Mouse (Mus musculus) retina, postnatal 1 day (tissue): Measurements from ENCODE around the gene Setd1a.

Source experiments
- DNase-seq: peaks from one replicate; pipeline ENCODE4 v3.0.0-alpha.2; 2012

Setd1a gene

GRCm38 (mm10) chr7:127800435-127801009 lies 24.1 kb downstream of the Setd1a start, which contains the start of gene Hsd3b7:
Gene Hsd3b7, plus strand, starts transcription at chr7:127800604.
- peak; percentile 94 for DNase-seq

DNA sequence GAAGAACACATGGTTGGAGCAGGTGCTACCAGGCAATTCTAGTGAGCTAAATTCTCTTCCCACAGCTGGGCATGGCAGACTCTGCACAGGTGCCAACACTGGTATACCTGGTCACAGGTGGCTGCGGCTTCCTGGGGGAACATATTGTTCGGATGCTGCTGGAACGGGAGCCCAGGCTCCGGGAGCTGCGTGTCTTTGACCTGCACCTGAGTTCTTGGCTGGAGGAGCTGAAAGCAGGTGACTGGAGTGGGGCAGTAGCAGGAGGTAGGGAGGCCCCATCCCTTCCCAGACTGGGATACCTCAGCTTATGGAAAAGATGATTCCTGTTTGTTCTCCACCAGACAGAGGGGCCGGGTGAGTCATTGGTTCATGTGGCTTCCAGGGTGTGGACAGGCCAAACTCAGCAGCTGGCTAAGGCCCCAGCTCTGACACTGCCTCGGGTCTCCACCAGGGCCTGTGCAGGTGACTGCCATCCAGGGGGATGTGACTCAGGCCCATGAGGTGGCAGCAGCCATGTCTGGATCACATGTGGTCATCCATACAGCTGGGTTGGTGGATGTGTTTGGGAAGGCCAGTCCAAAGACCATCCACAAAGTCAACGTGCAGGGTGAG lies 24.6 kb downstream of the Setd1a start:
- DNase-seq = no peak

GRCm38 (mm10) chr7:127802313-127802712 lies 25.8 kb downstream of the Setd1a start:
- no peak for DNase-seq

GRCm38 (mm10) chr7:127808821-127809220 lies 32.4 kb downstream of the Setd1a start:
- DNase-seq = no peak

GRCm38 (mm10) chr7:127809846-127810245 lies 33.4 kb downstream of the Setd1a start:
- DNase-seq = no peak

- DNase-seq = no peak
Measured at GRCm38 (mm10) chr7:127810650-127811049, 34.2 kb downstream of the Setd1a start.

DNA sequence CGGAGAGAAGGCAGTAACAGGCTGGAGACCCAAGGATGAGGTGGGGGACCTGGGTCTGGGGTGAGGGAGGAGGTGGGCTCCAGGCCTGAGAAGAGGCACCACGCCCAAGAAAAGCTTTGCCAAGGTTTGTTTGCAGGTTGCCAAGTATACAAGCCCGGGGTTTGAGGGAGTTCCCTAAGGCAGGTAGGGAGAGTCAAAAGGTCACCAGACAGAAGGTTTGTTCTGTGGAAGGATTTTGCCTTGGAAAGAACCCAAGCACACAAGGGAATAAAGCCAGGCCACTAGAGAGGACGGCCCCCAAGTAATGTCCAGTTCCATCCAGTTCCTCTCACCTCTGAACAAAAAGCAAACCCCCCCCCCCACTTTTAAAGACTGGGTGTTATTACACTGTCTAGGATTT lies 34.8 kb downstream of the Setd1a start:
- no peak for DNase-seq

GRCm38 (mm10) chr7:127812292-127812691 lies 35.8 kb downstream of the Setd1a start:
- DNase-seq = no peak

DNA sequence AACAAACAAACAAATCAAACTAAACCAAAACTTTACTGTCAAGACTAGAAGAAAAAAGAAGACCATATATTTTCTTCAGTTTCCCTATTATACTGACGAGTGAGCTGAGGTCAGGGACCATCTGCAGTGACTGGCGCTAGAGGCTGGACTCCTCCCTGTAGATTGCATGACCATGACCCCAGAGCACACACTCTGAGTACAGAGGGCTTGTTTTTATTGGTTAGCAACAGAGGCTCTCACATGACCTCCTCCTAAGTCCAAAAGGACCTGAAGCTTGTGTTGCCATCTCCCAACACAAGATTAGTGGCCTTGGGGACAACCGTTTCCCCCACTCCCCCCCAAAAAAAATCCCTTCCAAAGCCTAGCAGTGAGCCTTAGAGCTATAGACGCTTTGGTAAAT lies 37.4 kb downstream of the Setd1a start:
- no peak for DNase-seq

DNA sequence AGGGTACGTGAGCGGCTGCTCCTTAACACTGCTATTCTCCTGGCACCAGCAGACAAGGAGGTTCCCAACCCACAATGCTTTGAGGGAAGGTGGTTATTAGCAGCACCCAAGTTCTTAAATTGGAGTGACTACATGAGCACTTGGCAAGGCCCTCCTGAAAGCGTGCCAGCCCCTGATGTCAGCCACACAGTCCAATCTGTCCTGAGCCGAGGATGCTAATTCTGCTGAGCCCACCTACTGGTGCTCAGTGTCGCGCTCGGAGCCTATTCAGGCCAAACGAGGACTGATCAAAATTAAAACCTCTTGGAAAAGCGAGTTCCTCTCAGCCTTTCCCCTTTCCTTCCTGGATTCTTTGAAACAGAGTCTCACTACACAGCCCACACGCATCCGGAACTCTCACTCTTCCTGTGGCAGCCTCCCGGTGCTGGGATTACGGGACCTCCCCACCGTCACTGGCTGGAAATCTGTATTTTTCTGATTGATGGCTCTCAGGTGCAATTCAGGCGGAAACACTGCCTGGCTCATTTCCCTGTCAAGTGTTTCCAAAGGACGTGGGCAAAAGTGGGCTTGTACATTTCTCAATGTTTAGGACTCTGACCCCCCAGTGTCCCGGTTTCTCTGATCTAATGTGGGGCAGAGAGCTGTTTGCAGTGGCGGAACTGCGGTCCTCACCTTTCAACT lies 37.9 kb downstream of the Setd1a start:
- no peak for DNase-seq

GRCm38 (mm10) chr7:127815116-127815665 lies 38.7 kb downstream of the Setd1a start:
- DNase-seq = no peak

- peak; percentile 52 for DNase-seq
Measured at GRCm38 (mm10) chr7:127815954-127816821, 39.7 kb downstream of the Setd1a start.

- no peak for DNase-seq
Measured at GRCm38 (mm10) chr7:127817053-127817452, 40.6 kb downstream of the Setd1a start.

DNA sequence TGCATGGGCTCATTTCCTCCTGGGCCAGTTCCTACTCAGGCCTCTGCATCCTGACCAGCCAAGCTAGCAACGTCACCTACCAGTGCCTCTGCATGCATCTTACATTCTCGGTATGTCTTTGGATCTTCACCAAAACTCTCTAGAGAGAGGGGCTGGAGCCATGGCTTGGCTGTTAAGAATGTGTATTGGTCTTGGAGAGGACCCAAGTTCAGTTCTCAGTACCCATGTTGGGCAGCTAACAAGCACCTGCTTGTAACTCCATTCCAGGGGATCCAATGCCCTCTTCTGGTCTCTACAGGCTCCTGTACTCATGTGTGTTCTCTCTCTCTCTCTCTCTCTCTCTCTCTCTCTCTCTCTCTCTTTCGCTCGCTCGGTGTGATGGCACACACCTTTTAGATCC lies 41.3 kb downstream of the Setd1a start:
- no peak for DNase-seq

GRCm38 (mm10) chr7:127820836-127821509 lies 44.5 kb downstream of the Setd1a start:
- no peak for DNase-seq

DNA sequence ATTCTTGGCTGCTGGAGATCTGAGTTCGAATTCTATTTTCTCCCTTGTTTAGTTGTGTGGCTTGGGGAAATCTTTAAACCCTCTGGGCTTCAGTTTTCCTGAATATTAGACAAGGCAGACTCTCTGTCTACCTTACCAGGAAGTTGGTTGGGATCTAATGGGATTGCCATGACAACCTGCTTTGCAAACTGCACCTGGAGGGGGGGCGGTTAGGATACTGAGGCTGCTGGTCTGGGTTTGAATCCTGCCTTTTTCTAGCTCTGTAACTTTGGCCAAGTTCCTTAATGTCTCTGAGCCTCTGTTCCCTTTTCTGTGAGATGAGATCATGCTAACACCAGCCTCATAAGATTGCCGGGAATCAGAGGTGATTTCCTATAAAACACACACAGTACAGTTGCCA lies 46.0 kb downstream of the Setd1a start:
- no peak for DNase-seq

DNA sequence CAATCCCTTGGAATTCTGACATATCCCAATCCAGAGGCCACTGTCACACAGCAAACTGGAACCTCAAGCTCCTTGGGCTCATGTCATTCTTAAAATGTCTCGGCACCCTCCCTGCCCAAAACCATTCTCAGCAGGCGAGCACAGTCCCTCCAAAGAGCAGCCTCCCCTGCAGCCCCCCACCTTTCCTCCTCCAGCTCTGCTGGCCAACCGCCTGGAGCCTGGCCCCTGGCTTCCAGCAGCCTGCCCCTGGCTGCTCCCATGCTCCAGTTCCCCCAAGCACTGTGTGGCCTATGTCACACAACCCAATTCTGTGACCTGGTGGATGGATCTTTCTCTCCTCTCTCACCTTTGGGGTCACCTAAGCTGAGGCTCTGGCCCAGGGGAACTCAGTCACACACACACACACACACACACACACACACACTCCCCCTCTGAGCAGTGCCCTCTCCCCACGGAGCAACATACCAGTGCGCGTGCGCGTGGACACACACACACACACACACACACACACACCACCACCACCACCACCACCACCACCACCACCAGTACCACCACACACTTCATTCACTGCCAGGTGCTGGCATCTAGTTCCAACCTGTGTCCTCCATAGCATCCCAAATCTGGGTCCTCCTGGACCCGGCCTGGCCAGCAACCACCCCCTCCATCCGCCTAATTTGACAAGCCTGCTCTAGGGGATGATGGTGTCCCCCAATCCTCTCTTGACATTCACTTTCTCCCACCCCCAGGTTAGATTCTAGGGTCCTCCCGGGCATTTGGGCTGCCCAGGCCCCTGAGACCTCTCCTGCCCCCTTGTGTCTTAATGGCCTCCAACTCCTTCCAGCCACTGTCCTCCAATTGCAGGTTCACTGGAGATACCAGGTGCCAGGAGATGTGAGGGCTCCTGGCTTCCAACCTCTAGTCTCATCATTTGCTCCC lies 47.0 kb downstream of the Setd1a start:
- no peak for DNase-seq

GRCm38 (mm10) chr7:127824176-127824871 lies 47.9 kb downstream of the Setd1a start, which contains the start of the genes Stx4a and Stx1b:
Gene Stx4a, plus strand, starts transcription at chr7:127824294.
Gene Stx1b, minus strand, starts transcription at chr7:127824549.
- DNase-seq = peak; percentile 84

DNA sequence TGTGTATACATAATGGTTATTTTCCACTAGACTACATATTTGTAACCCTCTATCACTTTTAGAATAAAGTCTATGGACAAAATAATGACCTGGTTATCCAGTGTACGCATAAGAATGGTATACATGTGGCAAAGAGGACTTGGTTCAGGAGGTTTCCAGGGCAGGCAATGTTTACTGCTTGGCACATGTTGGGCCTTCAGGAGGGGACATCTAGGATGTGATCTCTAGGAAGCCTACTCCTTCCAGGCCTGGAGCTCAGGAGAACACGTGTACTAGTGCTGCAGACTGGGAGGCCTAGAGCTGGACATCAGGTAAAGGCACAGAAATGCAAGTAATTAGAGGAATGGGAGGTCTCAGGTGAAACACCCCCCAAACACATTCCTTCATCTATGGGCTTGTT lies 59.1 kb downstream of the Setd1a start:
- no peak for DNase-seq

DNA sequence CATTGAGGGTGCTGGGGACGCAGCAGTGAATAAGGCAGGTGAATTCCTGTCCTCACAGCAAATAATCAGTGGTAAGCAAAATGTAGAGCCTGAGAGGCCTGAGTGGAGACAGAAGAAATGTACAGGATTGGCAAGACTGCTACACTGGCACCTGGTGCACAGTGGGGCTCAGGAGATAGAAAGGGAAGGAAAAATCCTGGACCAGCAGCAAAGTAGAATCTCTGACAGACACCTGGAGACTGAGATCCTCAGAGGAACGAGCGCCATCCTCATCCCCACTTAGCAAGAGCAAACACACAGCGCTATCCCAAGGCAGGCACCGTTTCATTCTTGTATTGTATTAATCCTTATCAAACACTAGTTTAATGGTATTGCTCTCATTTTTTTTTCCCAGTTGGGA lies 61.0 kb downstream of the Setd1a start:
- DNase-seq = no peak
